Mouse (Mus musculus): Measurements from ENCODE around the gene Prpf40b.

The Prpf40b gene

DNA sequence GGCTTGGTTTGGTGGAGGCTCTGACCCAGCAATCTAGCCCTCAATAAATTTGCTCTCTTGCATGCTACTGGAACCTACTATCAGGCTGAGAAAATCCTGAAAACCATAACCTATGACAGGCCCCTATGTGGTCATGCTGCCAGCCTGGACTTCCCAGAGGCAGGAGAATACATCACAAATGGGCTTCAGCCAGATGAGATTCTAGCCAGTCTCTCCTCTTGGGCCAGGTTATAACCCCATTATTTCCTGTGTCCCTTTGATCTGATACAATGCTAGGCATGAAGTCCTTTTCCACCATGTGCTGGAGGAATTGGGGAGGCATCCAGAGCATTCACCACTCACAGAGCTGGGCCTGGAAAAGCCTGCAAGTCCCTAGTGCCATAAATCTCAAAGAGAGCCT lies 37.2 kb downstream of the Prpf40b start:
- in situ Hi-C loops (cut with MseI, MboI): no loop called here

DNA sequence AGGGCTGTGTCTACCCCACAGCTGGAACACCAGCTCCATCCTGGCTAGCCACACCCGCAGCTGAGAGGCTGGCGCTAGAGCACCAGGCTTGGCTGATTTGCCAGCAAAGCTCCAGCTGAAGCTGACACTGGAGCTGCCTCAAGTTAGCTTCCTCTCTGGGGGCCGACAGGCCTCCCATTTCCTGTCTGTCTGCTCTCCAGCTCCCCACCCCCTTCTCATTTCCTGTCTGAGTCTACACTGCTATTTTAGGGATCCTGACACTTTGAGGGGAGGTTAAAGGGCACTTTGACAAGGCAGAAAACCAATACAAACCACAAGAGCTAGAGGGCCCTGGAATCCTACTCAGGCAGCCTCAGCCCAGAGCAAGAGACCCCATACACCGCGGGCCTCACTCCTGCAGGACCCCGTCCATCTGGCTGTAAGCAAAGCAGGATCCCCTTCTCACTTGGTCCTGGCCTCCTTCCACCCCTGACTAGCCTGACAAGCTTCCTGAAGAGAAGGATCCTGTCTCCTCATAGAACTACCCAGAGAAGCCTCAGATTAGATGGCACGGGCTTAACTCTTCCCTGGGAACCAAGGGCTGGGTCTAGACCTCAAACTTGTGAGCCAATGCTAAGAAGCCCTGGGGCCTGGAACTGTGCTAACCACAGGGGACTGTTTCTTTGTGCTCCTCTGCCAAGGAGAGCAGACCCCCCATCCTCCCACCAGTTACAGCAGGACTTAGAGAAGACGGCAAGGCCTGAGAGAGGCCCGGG lies 38.2 kb downstream of the Prpf40b start:
- in situ Hi-C loops (cut with MseI, MboI): no loop called here

DNA sequence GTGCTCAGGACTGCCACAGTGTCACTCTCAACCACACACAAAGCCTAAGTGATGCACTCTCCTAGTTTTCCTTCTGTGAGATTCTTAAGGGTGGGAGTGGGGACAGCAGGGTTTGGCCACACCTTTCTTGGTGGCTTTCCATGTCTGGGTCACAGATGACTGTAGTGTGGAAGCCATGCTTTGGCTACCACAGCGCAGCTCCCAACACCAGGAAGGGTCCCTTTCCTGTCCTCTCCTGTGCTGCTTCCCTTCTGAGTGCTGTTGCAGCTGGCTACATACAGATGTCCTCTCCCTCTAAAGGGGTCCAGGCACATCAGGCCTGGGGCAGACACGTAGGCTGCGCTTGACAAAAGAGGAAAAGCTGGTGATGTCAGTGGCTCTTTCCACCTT lies 38.8 kb downstream of the Prpf40b start:
- in situ Hi-C loops (cut with MseI, MboI): no loop called here

DNA sequence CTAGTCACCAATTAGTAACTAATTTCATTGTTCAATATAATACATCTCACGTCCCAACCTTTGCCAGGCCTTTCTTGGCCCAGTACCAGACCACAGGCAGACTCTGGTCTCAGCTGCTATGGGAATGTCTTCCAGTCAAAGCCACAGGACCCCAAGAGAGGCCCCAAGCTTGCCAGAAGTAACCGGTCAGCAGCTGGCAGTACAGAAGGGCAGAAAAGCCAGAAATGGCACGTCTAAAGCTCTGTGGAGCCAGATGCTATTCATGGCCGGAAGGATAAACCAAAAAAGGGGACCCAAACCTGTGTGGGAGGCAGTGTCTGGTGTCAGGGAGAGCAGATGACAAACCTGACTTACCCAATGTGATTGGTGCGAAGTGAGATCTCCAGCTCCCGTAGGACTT lies 39.6 kb downstream of the Prpf40b start:
- in situ Hi-C loops (cut with MseI, MboI): no loop called here

DNA sequence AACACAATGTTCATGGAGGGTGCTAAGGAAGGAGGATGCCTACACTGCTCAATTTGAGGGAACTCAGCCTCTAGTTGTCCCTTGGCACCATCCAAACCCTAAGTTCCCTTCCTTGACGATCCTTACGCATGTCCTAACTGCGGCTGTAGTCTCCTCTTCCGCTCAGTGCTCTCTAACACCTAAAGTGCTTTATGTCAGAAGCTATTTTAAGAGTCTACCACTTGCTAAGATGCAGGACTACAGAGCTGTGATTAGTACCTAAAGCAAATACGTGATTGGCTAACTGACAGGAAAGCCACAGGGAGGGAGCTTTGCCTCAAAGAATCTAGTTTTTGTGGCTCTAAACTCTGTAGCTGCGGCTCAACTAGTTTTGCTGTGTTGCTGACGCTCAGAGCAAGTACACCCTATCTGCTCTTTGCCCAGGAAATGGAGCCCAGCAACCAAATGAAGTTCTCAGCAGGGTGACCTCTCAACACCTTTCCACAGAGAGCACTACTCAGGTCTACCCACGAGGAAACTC lies 41.0 kb downstream of the Prpf40b start:
- in situ Hi-C loops (cut with MseI, MboI): no loop called here

DNA sequence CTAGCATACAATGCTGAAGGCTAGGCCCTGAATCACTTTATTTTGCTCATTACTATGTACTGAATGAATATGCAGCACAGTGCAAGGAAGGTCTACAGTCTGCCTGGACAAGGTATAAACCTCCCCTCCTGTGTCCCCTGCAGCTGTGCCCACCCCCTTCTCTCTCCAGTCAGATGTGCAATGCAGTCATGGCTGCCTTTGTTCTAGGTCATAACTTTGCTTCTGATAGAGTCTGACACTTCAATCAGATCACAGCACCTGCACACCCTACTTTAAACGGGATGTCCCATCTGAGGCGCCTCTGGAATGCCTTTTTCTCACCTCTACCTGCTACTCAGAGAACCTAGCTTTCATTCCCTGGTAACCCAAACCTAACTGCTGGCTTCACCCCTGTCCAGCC lies 44.0 kb downstream of the Prpf40b start:
- in situ Hi-C loops (cut with MseI, MboI): no loop called here

DNA sequence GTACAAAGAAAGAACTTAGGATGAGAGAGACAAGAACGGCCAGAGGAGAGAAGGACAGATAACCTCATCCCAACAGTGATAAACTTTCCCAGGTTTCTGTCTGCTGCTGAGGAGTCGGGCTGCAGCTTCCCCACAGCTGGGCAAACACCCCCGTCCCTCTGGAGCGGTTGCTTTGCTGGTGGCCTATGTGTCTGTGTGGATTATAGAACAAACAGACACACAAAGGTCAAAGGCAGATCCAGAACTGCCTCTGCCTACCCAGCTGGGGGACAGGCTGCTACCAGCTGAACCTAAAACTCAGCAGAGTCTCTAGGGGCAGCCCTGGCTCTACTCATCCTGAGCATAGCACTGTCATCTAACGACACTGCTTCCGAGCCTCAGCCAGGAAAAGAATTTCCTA lies 44.8 kb downstream of the Prpf40b start:
- in situ Hi-C loops (cut with MseI, MboI): no loop called here

DNA sequence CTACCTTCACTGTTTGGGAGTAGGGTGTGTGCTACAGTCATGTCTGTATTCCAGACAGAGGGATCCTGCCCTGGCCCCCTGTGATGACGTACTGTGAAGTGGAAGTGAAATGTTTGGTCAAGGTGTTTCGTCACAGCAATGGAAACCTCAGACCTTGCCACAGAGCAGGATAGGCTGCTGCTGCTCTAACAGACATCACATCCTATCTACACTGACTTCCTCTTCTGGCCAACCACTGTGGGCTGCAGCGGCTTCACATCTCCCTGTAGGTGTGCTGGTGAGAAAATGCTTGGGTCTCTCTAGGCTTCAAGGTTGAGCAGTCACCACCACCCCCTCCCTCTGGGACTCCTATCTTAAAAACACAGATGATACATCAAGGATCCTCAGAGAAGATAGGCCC lies 46.2 kb downstream of the Prpf40b start:
- in situ Hi-C loops (cut with MseI, MboI): no loop called here

DNA sequence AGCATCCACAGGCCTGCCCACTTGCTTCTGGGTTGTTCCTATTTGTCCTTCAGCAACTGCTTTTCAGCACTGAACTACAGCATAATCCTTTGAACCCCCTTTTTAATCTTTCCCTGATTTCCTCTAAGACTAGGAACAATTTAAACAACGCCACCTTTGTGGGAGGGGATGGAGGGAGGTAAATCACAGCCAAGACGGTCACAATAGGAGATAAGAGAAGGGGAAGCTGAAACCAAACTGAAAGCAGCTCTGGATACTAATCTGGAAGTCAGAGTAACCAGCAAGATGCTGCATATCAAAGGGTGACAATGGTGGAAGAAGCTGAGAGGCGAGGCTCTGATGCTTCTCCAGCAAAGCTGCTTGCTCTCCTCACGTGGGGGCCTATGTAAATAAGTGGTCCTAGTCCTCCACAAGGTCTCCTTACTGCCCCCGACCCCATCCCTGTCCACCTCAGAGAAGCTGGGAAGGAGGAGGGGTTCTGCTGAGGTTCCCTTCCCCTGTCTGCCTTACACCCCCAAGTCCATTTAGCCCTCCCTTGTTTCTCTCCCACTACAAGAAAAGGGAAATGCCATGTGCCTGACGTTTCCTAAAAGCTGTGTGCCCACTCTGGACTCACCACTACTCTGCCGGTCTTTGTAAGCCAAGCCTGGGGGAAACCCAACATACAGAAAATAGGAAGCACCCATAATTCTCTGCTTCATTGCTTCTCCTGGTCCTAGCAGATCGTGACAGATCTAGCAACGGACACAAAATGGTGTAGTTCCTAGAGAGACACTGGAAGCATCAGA lies 47.5 kb downstream of the Prpf40b start:
- in situ Hi-C loops (cut with MseI, MboI): no loop called here

DNA sequence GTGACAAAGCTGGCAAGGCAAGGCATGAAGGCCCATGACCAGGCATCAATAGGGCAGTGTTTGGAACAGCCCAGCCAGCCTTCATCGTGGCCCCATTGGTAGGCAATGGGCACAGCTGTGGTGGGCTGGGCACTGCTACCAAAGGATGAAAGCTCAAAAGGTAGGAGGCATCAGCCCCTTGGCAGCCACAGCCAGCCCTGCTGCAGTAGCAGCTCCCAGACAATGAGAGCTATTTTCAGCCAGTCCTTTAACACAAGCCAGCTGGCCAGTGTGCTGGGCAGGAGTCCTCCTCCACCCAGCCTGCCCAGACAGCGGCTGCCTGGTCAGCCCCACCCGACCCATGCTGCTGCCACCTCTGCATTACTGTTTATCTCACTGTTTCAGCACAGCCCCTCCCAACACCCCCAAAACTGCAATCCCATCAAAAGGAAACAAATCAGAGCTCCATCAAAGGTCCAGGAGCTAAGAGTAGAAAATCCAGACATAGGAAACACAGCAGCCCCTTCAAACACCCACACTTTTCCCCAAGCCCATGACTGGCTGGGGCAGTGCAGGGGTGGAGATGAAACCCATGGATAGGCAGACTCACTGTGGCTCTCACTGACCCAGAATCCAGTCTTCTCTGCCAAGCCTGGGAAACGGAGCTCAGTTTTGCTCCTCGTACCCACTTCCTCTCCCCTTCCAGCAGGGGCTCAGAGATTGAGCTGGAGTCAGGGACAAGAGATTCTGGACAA lies 48.7 kb downstream of the Prpf40b start:
- in situ Hi-C loops (cut with MseI, MboI): no loop called here

DNA sequence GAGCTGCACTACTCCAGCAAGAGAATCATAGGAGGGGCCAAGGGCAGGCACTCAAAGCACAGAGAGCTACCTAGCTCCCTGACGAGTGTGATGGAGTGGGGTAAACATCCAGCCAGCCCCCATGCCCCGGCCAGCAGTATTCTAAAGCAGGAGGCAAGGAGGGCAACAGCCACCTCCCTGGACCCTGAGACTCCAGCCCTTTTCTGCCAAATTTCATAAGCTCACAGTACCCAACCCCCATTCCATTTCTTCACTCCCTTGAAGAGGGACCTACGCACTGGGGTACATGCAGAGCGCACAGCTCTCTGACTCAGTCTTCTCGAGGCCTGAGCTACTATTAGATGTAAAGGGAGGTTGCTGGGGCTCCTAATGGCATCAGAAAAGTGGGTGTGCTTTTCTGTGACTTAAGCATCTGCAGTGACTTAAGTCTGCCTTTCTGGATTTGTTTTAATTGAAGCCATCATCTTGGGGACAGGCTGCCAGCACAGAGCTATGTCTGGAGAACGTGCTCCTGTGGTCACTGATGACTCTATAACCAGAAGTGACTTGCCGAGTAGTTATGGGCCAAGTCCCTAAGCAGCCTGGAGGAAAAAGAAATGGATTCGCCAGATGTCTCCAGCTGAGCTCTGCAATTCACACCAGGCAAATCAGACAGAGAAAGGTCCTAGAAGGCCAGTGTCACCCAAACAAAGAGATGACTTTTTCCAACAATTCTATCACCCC lies 49.4 kb downstream of the Prpf40b start:
- in situ Hi-C loops (cut with MseI, MboI): no loop called here

DNA sequence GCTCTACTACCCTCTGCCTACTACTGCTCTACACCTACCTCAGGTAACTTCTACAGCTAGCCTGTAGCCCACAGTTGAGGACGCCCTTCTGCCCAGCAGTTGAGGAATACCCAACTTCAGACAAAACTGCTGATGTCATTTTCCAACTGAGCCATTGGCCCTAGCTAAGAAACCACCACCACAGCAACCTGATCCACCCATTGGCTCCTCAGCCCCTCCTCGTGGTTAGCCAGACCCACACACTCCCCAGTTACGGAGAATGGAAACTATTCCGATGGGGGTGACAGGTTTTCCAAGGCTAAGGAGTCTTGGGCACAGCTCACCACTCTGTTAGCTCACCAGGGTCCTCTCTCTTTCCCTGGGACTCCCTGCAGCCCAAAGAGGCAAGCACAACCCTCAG lies 50.1 kb downstream of the Prpf40b start:
- in situ Hi-C loops (cut with MseI, MboI): no loop called here

DNA sequence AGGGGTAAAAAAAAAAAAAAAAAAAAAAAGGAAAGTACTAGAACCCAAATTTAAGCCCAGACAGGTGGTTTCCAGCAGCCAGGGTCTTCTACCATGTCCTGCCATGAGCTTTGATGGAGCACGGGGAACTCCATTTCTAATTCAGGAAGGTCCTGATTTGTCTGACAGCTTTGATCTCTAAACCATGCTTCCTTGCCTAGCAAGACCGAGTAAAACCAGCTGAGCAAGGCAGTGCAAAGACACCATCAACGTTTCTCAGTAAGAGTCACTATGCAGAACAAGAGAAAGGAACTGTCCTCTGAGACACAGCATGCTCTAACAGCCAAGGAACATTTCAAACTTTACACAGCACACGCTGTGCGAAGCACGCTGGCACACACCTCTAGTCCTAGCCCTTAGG lies 56.7 kb downstream of the Prpf40b start:
- in situ Hi-C loops (cut with MseI, MboI): no loop called here

DNA sequence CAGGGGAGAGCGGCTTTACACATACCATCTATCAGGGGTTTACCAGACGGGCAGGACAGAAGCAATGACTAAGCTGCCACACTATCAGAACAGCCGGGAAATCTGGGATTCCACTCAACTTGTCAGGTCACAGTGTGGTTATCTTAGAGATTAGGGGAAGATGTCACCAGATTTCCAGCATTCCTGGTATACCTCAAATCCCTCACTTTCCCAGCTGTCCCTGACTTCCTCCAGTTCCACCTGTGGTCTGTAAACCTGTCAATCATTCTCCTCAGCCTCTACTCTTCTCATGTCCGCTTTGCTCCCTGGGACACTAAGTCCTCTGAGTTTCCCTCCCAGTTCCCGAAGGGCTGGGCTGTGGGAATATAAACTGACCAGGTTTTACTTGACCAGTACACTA lies 57.4 kb downstream of the Prpf40b start:
- in situ Hi-C loops (cut with MseI, MboI): no loop called here

DNA sequence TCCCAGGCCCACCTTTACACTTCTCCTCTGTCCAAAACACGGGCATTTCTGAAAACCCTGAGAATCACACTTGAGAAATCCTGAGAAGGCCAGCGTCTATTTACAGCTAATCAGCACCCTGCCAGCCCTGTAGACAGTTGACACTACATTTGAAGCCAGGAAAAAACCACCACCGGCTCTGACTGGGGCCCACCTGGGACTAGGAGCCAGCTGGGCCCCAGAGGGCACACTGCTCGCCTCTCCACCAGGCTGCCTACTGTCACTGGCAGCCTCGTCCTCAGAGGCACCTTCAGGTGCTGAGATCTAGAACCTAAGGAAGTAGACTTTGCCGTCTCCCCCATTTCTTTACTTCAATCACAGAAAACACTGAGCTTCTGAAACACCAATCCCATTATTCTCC lies 60.8 kb downstream of the Prpf40b start:
- in situ Hi-C loops (cut with MseI, MboI): no loop called here

DNA sequence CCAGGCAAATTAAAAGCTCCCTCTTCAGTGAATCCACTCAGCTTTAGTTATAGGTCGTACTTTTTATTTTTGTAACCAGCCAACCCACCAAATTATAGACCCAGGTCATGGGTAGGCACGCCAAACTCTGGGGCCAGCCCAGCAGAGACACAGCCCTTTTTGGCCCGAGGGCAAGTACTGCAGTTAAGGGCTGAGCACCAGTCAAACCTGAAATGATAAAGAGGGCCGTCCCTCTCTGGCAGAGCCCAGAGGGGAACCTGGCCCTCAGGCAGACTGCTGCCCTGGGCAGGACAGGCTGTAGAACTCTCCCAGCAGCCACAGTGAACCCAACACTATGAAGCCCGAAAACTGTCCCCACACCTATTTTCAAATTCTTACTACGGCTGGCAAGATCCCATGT lies 61.6 kb downstream of the Prpf40b start:
- in situ Hi-C loops (cut with MseI, MboI): no loop called here

DNA sequence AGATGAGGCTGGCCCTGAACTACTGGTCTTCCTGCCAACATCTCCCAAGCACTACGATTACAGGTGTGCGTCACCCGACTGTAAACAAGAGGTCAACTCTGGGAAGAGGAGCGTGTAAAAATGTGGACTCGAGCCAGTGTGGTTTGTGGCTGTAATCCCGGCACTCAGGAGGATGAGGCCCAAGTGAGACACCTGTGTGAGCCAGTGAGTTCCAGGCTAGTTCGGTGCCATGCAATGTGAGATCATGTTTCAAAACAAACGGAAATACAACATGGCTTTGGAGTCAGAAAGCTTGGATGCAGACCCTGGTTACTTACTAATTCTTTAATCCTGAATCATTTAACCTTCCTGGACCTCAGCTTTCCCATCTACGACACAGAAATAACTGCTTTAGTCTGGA lies 64.1 kb downstream of the Prpf40b start:
- in situ Hi-C loops (cut with MseI, MboI): no loop called here

DNA sequence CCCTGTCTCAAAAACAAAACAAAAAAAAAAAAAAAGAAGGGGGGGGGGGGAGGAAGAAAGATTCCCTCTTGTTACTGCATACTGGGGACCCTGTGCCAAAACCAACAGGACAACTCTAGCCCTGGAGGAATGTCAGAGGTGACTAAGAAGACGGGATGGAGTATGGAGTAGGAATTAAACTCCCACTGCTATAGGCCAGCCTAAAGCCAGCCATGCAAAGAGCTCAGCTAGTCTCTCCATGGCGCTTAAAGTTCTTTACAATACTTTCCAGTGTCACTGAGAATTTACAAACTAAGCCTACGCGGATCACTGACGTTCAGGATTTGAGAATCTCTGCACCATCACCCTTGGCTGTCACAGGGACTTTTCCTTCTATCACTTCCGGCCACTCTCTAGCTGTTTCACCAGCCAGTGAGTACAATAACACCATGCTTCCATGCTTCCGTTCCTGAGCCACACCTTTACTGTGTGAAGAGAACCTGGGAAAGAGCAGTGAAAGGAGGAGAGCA lies 69.2 kb downstream of the Prpf40b start:
- in situ Hi-C loops (cut with MseI, MboI): no loop called here

DNA sequence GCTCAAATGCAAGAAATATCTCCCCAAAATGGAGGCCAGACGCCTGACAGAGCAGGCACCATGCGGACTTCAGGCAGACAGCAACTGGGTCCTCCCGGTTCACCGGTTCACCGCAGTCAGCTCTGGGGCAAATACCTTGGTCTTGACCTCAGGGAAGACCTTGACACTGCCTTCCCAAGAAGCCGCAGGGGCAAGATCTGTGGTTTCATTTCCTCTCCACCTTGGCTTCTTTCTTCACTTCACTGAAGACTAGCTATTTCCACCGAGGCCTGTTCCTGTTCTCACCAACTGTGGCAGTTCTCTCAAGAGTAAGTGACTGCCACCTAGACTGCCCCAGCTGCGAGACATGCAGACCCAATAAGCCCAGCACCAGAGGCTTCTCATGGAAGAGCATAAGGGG lies 70.0 kb downstream of the Prpf40b start:
- in situ Hi-C loops (cut with MseI, MboI): no loop called here
